Mouse (Mus musculus): ENCODE results near the gene Xkr7. TPM values are rescaled to one million over a fixed set of nuclear protein-coding genes. Genes with fewer than 3 reads are reported as not detected.
A peak's percentile ranks its signal among the peaks of the same experiment; 100 is the strongest.

The Xkr7 gene
- polyA plus RNA-seq (2014; fragmentation: Nextera tagmentation; extraction: Ambion mirVana): 0.07 and 0.36 TPM in 2 replicates

DNA sequence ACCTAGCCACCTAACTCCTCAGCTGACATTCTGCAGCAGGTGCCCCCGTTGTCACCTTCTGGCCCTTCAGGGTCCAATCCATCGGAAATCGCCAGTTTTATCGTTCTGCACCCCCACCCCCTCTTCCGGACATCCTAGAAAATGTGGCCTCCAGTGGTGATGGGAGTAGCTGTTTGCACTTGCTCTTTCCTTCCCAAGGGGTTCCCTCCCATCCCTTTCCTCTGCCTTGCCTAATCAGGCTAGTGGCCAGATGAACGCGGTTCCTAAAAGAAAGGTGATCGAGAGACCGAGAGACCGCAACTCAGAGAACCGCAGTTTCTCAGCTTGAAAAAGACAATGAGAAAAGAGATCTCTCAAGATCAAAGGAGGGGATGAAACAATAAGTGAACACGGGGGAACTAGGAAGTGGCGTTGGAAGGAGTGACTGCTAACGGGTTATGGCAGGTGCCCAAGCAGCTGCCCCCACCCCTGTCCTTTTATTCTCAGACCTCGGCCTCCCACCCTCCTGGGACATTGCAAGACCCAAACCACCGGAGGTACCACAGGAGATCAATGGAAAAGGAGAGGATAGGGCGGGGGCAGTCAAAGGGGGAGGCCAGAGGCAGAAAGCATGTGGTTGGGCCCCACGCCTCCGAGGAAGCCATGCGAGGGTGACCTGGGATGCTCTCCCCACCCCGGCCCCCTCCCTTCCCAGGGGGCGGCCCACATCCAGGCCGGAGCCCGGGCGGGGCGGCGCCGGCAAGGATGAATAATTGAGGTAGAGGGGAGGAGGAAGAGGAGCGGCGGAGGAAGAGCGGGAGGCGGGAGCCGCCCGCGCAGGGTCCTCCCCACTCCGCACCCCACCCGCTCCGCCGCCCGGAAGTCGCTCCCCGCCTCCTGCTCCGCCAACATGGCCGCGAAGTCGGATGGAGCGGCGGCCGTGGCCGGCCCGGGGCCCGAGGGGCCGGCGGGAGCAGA, at the start of gene Xkr7:
Gene Xkr7, plus strand, starts transcription at position 727 of the 957 bp plus-strand sequence.
- DNase-seq (ENCODE audit: low spot score): peak; percentile 8
- H3K27me3 ChIP-seq (ENCODE audit: control insufficient read depth, insufficient read depth, low read length): peaks cover 33% of the 10 kb centered on the region
- no peaks in the 10 kb centered on the region for H3K9me3 ChIP-seq (replicated peaks; ENCODE audit: control insufficient read depth, low read length)
- peak within 1 kb of the TSS; percentile 39 for H3K4me3 ChIP-seq (ENCODE audit: low read depth, low read length)
- ATAC-seq (replicated peaks; ENCODE audit: insufficient number of reproducible peaks, low FRiP score, low TSS enrichment, low read depth): peak; percentile 58; the same call in 1 of the 2 replicates
- no peak within 1 kb of the TSS for H3K27ac ChIP-seq (replicated peaks; ENCODE audit: low read depth, low read length)
- H3K4me1 ChIP-seq (ENCODE audit: control insufficient read depth, insufficient read depth, low read length): no peaks in the 10 kb centered on the region
- peak within 1 kb of the TSS; percentile 86 for H3K4me2 ChIP-seq (ENCODE audit: low read depth, low read length)
- no peak within 1 kb of the TSS; the same call in 1 of the 2 replicates for H3K9ac ChIP-seq (replicated peaks; ENCODE audit: low read length)
- WGBS: 1% methylated on average over 52 of the region's 54 CpGs
- H3K36me3 ChIP-seq (replicated peaks; ENCODE audit: control insufficient read depth, insufficient read depth, low read depth, low read length): no peaks in the 10 kb centered on the region

DNA sequence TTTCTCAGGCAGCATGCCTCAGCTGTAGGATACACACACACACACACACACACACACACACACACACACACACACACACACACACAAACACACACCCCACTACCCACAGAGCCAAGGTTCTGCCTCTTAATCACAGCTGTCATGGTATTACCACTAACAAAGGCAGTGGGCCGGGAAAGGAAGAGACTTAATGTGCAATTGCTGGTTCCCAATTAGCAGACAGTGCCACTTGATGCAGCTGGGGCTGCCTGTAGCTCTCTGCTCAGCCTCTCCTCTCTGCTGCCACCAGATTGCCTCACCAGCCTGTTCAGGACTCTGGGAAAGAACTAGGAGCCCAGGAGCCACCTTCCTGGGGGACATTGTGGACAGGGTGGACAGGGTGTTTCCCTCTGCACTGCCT, 46.1 kb upstream of the Xkr7 start:
- Histone ChIP-seq H3K36me3 (replicated peaks; ENCODE audit: control insufficient read depth, insufficient read depth, low read depth, low read length) (no peaks in the 10 kb centered on the region), H3K27me3 (ENCODE audit: control insufficient read depth, insufficient read depth, low read length) (no peaks in the 10 kb centered on the region), H3K9me3 (replicated peaks; ENCODE audit: control insufficient read depth, low read length) (no peaks in the 10 kb centered on the region), H3K4me1 (ENCODE audit: control insufficient read depth, insufficient read depth, low read length) (no peaks in the 10 kb centered on the region), H3K9ac (replicated peaks; ENCODE audit: low read length) (no peak overlapping the region), H3K27ac (replicated peaks; ENCODE audit: low read depth, low read length) (no peak overlapping the region), H3K4me3 (ENCODE audit: low read depth, low read length) (no peak overlapping the region), H3K4me2 (ENCODE audit: low read depth, low read length) (no peak overlapping the region)
- no peak for DNase-seq (ENCODE audit: low spot score)
- ATAC-seq (replicated peaks; ENCODE audit: insufficient number of reproducible peaks, low FRiP score, low TSS enrichment, low read depth): no peak
- 18% methylated on average over 1 of the region's 1 CpGs for WGBS

DNA sequence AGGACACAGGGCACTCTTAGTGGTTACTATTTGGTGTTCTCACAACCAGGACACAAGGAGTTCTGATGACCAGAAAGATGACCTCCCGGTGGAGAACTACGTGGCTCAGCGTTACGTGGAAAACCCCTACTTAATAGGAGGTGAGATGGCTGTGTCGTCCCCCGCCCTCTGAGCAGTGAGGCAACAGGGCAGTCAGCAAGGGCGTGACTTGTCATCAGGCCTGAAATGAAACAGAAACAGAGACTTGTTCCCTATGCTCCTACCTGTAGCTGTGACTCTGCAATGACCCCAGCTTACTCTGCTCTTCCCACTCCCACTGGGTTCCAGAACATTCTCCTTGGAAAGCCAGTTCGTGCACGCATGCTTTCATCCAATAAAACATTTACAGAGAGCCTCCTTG, 40.1 kb upstream of the Xkr7 start:
- Histone ChIP-seq H3K9ac (replicated peaks; ENCODE audit: low read length) (no peak overlapping the region), H3K9me3 (replicated peaks; ENCODE audit: control insufficient read depth, low read length) (no peaks in the 10 kb centered on the region), H3K4me1 (ENCODE audit: control insufficient read depth, insufficient read depth, low read length) (no peaks in the 10 kb centered on the region), H3K4me3 (ENCODE audit: low read depth, low read length) (no peak overlapping the region), H3K27ac (replicated peaks; ENCODE audit: low read depth, low read length) (no peak overlapping the region), H3K4me2 (ENCODE audit: low read depth, low read length) (no peak overlapping the region), H3K27me3 (ENCODE audit: control insufficient read depth, insufficient read depth, low read length) (no peaks in the 10 kb centered on the region), H3K36me3 (replicated peaks; ENCODE audit: control insufficient read depth, insufficient read depth, low read depth, low read length) (no peaks in the 10 kb centered on the region)
- ATAC-seq (replicated peaks; ENCODE audit: insufficient number of reproducible peaks, low FRiP score, low TSS enrichment, low read depth): no peak
- WGBS: 89% methylated on average over 9 of the region's 9 CpGs
- DNase-seq (ENCODE audit: low spot score): no peak

DNA sequence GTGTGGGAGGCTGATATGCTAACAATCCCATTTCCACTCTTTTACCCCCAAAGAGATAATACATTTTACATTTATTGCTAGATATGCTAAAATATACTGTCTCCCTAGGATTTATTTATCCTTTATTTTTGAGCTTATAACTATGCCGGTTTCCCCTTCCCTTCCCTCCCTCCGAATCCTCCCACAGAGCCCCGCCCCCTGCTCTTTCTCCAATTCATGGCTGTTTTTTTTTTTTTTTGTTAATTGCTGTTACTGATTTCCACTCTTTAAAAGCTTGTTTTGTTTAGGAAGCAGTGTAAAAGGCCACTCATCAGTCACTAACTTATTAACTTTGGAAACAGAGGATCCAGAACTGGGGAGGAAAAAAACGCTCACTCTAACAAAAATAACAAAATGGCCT, 34.6 kb upstream of the Xkr7 start:
- Histone ChIP-seq H3K27ac (replicated peaks; ENCODE audit: low read depth, low read length) (no peak overlapping the region), H3K36me3 (replicated peaks; ENCODE audit: control insufficient read depth, insufficient read depth, low read depth, low read length) (no peaks in the 10 kb centered on the region), H3K27me3 (ENCODE audit: control insufficient read depth, insufficient read depth, low read length) (no peaks in the 10 kb centered on the region), H3K9ac (replicated peaks; ENCODE audit: low read length) (no peak overlapping the region), H3K4me1 (ENCODE audit: control insufficient read depth, insufficient read depth, low read length) (no peaks in the 10 kb centered on the region), H3K4me2 (ENCODE audit: low read depth, low read length) (no peak overlapping the region), H3K9me3 (replicated peaks; ENCODE audit: control insufficient read depth, low read length) (no peaks in the 10 kb centered on the region), H3K4me3 (ENCODE audit: low read depth, low read length) (no peak overlapping the region)
- no peak for DNase-seq (ENCODE audit: low spot score)
- 67% methylated on average over 4 of the region's 4 CpGs for WGBS
- no peak for ATAC-seq (replicated peaks; ENCODE audit: insufficient number of reproducible peaks, low FRiP score, low TSS enrichment, low read depth)

DNA sequence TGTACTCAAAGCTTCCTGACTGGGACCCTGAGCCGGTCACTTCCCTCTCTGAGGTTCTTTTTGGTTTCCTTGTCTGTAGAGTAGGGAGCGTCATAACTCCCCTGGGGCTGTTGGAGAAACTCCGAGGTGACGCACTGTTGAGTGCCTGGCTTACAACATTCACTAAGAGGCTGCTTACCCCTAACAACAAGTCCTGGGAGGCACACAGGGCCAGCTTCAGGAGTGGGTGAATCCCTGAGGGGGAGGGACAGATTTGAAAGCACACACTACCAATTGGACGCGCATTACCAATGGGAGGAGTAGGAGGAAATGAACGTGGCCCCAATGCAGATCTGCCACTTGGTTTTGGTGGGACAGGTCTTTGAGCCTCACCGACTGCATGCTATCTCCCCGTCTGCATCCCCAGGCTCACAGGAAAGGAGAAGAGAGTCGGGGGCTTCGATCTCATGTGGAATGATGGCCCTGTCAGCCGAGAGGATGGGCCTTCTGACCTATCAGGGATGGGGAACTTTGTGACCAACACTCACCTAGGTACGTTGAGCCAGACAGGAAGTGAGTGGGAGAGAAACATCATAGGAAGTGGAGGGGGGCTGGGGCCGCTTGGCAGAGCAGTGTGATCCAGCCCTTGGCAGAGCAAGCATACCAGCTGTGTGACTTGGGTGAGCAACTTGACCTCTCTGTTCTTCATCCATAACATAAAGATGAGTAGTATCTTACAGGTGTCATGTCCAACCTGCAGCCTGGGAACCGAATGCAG, 29.0 kb upstream of the Xkr7 start:
- no peak overlapping the region for H3K4me2 ChIP-seq (ENCODE audit: low read depth, low read length)
- DNase-seq (ENCODE audit: low spot score): no peak
- 81% methylated on average over 15 of the region's 15 CpGs for WGBS

DNA sequence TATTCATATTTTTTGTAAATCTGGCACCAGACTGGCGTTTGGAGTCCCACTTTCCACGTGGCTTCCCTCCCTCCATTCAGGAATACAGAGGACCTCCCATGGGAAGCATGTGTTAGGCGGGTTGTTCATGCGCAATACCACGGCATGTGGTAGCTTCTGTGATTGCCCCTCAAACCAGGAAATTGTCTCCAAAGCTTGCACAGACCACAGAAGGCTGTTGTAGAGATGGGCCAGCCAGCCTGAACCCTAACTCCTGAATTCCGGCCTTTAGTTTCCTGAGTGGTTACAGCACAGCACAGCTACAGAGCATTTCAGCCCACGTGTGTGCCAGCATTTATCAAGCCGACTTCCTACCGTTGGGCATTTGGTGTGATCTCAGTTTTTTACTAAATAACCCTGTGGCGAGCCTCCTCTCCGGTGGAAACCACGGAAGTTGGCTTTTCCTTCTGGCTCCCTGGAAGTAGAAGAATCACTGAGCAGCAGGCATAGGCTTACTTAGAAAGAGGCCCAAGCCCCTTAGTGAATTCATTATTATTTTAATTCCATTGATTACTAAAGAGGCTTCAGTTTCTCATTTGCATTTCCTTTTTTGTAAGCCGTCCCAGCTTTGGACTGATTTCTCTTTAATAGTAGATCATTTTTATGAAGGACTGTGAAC, 27.8 kb upstream of the Xkr7 start:
- H3K36me3 ChIP-seq (replicated peaks; ENCODE audit: control insufficient read depth, insufficient read depth, low read depth, low read length): no peaks in the 10 kb centered on the region

More for the DNA sequence above, 29.0 kb upstream of the Xkr7 start:
- Histone ChIP-seq H3K27ac (replicated peaks; ENCODE audit: low read depth, low read length) (no peak overlapping the region), H3K9me3 (replicated peaks; ENCODE audit: control insufficient read depth, low read length) (no peaks in the 10 kb centered on the region), H3K4me1 (ENCODE audit: control insufficient read depth, insufficient read depth, low read length) (no peaks in the 10 kb centered on the region), H3K27me3 (ENCODE audit: control insufficient read depth, insufficient read depth, low read length) (no peaks in the 10 kb centered on the region), H3K4me3 (ENCODE audit: low read depth, low read length) (no peak overlapping the region), H3K9ac (replicated peaks; ENCODE audit: low read length) (no peak overlapping the region), H3K36me3 (replicated peaks; ENCODE audit: control insufficient read depth, insufficient read depth, low read depth, low read length) (no peaks in the 10 kb centered on the region)
- no peak for ATAC-seq (replicated peaks; ENCODE audit: insufficient number of reproducible peaks, low FRiP score, low TSS enrichment, low read depth)

DNA sequence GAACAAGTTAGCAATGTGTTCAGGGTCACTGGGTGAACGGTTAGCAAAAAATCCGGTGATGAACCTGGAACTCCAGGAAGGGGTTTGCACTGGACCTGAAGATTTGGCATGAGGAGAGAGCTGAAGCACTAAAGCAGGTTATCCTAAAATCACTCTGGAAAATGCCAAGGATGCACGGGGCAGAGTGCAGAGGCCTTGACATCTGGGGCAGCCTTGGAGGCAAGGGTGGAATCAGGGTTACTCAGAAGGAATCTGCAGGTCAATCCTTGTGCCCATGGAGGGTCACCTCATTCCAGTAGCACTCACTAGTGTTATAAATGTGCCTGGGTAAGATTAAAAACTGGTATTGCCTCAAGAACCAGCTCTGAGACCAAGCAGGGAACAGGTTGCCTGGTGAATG, 25.7 kb upstream of the Xkr7 start:
- no peak overlapping the region for H3K9ac ChIP-seq (replicated peaks; ENCODE audit: low read length)
- ATAC-seq (replicated peaks; ENCODE audit: insufficient number of reproducible peaks, low FRiP score, low TSS enrichment, low read depth): no peak
- no peak overlapping the region for H3K27ac ChIP-seq (replicated peaks; ENCODE audit: low read depth, low read length)
- WGBS: 86% methylated on average over 3 of the region's 3 CpGs
- no peak overlapping the region for H3K4me3 ChIP-seq (ENCODE audit: low read depth, low read length)
- no peaks in the 10 kb centered on the region for H3K9me3 ChIP-seq (replicated peaks; ENCODE audit: control insufficient read depth, low read length)
- H3K4me1 ChIP-seq (ENCODE audit: control insufficient read depth, insufficient read depth, low read length): no peaks in the 10 kb centered on the region
- H3K4me2 ChIP-seq (ENCODE audit: low read depth, low read length): no peak overlapping the region
- H3K36me3 ChIP-seq (replicated peaks; ENCODE audit: control insufficient read depth, insufficient read depth, low read depth, low read length): no peaks in the 10 kb centered on the region; the same call in 1 of the 2 replicates
- H3K27me3 ChIP-seq (ENCODE audit: control insufficient read depth, insufficient read depth, low read length): no peaks in the 10 kb centered on the region
- no peak for DNase-seq (ENCODE audit: low spot score)

More for the DNA sequence above, 27.8 kb upstream of the Xkr7 start:
- ATAC-seq (replicated peaks; ENCODE audit: insufficient number of reproducible peaks, low FRiP score, low TSS enrichment, low read depth): no peak
- Histone ChIP-seq H3K9me3 (replicated peaks; ENCODE audit: control insufficient read depth, low read length) (no peaks in the 10 kb centered on the region), H3K4me1 (ENCODE audit: control insufficient read depth, insufficient read depth, low read length) (no peaks in the 10 kb centered on the region), H3K27ac (replicated peaks; ENCODE audit: low read depth, low read length) (no peak overlapping the region), H3K4me2 (ENCODE audit: low read depth, low read length) (no peak overlapping the region), H3K4me3 (ENCODE audit: low read depth, low read length) (no peak overlapping the region), H3K9ac (replicated peaks; ENCODE audit: low read length) (no peak overlapping the region), H3K27me3 (ENCODE audit: control insufficient read depth, insufficient read depth, low read length) (no peaks in the 10 kb centered on the region)
- DNase-seq (ENCODE audit: low spot score): no peak
- 66% methylated on average over 13 of the region's 13 CpGs for WGBS

Measured in embryonic facial prominence, embryonic 11.5 days (tissue).